In the genomic region with DNA sequence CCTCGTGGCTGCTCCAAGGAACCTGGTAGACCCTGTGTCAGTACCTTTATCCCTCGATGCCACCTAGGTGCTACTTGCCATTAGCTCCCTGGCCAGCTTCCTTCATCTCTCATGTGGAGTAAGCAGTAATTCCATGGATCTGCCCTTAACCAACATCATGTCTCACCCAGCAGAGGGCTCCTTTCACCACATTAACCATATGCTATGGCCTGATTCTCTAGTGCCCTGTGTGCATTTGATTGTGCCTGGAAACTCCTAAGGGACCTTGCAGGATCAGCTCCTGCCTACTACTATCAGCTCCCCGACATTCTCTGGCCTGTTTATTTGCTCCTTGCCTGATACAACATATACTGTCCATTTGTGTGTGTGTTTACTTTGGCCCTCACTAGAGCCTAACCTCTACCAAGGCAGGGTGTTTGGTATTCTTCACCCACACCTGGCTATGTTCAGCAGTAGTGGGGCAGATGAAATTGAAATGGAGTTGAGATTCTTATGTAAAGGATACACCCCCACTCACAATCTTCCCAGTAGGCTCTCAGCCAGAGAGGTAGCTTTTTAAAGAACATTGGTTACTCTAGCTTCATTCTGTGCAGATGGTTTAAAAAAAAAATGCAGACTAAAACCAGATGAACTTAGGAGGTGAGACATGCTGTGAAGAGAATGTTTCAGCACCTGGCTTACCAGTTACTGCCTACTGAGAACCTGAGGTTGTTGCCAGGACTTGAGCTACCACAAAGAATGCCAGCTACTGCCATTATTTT, we compare ENCODE assay signal across 14 mouse cellular contexts. TPM values are rescaled to one million over a fixed set of nuclear protein-coding genes. Genes with fewer than 3 reads are reported as not detected.
DNase-seq lines count a peak whose midpoint lies in the region; ATAC-seq and TF ChIP-seq lines count a peak whose summit lies in the region.
"Had no signal": no experiment of that assay in that cellular context is flagged by ENCODE, and none has a peak within 500 bp of the region (broad histone marks: within the 10 kb centered on the region; RNA-seq: fewer than 3 reads in every experiment).

No protein-coding gene starts in this region.

- 0 out of 2 replicates have a peak, but pooled peaks cover 4% of the 10 kb centered on the region for H3K4me1 ChIP-seq in heart, embryonic 12.5 days (replicated peaks)
- H3K4me1 ChIP-seq in lung, embryonic 16.5 days (replicated peaks; ENCODE audit: control insufficient read depth, insufficient read depth, low read length), result no peaks in the 10 kb centered on the region
- H3K4me1 ChIP-seq in lung, adult 2 months (ENCODE audit: control insufficient read depth, insufficient read depth, low read length), result no peaks in the 10 kb centered on the region; the same call in 1 of the 2 replicates
- H3K4me1 ChIP-seq: limb, embryonic 13.5 days; midbrain, embryonic 12.5 days had no signal

- no peaks in the 10 kb centered on the region for H3K9me3 ChIP-seq in heart, embryonic 12.5 days (replicated peaks)
- no peaks in the 10 kb centered on the region for H3K9me3 ChIP-seq in lung, embryonic 16.5 days (ENCODE audit: control insufficient read depth, low read length)
- H3K9me3 ChIP-seq: heart, embryonic 15.5 days; limb, embryonic 13.5 days; midbrain, embryonic 12.5 days had no signal

- no peak overlapping the region for H3K27ac ChIP-seq in heart, embryonic 12.5 days (ENCODE audit: poor library complexity, severe bottlenecking)
- H3K27ac ChIP-seq in lung, embryonic 16.5 days (ENCODE audit: low read length), result no peak overlapping the region
- H3K27ac ChIP-seq: heart, embryonic 15.5 days; limb, embryonic 13.5 days; midbrain, embryonic 12.5 days had no signal

- H3K27me3 ChIP-seq in heart, embryonic 12.5 days (replicated peaks), result no peaks in the 10 kb centered on the region
- H3K27me3 ChIP-seq in lung, embryonic 16.5 days (ENCODE audit: control insufficient read depth, insufficient read depth, low read depth, low read length), result no peaks in the 10 kb centered on the region
- no peaks in the 10 kb centered on the region for H3K27me3 ChIP-seq in Patski
- H3K27me3 ChIP-seq: heart, embryonic 15.5 days; limb, embryonic 13.5 days; midbrain, embryonic 12.5 days had no signal

- CTCF ChIA-PET in Patski (lab: Charles Lee), result interaction anchor here (0.8 to 2.6 kb wide), 5 partner anchors 9 to 72 kb away, joined by 3 to 10 read pairs (median 3); no protein-coding TSS in a partner anchor

- no peak overlapping the region for H3K4me2 ChIP-seq in heart, embryonic 12.5 days
- H3K4me2 ChIP-seq in lung, embryonic 16.5 days (ENCODE audit: low read depth, low read length), result no peak overlapping the region
- H3K4me2 ChIP-seq: heart, embryonic 15.5 days; limb, embryonic 13.5 days; midbrain, embryonic 12.5 days had no signal

- 69% methylated on average over 3 of the region's 3 CpGs for WGBS in heart, embryonic 12.5 days
- WGBS in lung, embryonic 16.5 days, result 81% methylated on average over 3 of the region's 3 CpGs
- 74% methylated on average over 3 of the region's 3 CpGs for WGBS in lung, adult 2 months

- H3K4me3 ChIP-seq in heart, embryonic 12.5 days, result no peak overlapping the region
- H3K4me3 ChIP-seq in lung, embryonic 16.5 days (ENCODE audit: low read length), result no peak overlapping the region
- H3K4me3 ChIP-seq in lung, adult 2 months (replicated peaks; ENCODE audit: extremely low read depth, low read depth, low read length), result no peak overlapping the region
- H3K4me3 ChIP-seq: heart, embryonic 15.5 days; limb, embryonic 13.5 days; midbrain, embryonic 12.5 days had no signal

- TF ChIP-seq CTCF in lung, adult 2 months (IDR thresholded peaks at IDR 0.05; ENCODE audit: insufficient read depth, low read length), result no peak
- peak; percentile 18 for TF ChIP-seq CTCF in Patski (IDR thresholded peaks at IDR 0.05)

- no peak for ATAC-seq in heart, embryonic 12.5 days (ENCODE audit: insufficient number of reproducible peaks, low FRiP score)
- ATAC-seq in lung, embryonic 16.5 days (ENCODE audit: low read depth), result peak; percentile 26; the same call in 1 of the 2 replicates
- ATAC-seq in Patski, result no peak

- no peak overlapping the region for H3K9ac ChIP-seq in heart, embryonic 12.5 days
- no peak overlapping the region for H3K9ac ChIP-seq in lung, embryonic 16.5 days (ENCODE audit: low read length)
- H3K9ac ChIP-seq: heart, embryonic 15.5 days; limb, embryonic 13.5 days; midbrain, embryonic 12.5 days had no signal

- H3K36me3 ChIP-seq in heart, embryonic 12.5 days, result peaks cover 80% of the 10 kb centered on the region
- peaks cover 34% of the 10 kb centered on the region for H3K36me3 ChIP-seq in lung, embryonic 16.5 days (ENCODE audit: control insufficient read depth, insufficient read depth, low read length)

- TF ChIP-seq POLR2A in lung, adult 2 months (IDR thresholded peaks at IDR 0.05; ENCODE audit: borderline replicate concordance, extremely low read depth, low read depth, low read length), result no peak

- peak; percentile 87 for DNase-seq in heart, adult 11 months
- DNase-seq in lung, adult 2 months, result no peak
- no peak for DNase-seq in Patski (ENCODE audit: low read depth, low spot score)
- DNase-seq in left cerebral cortex, postnatal 25 days (ENCODE audit: low spot score in 2 of 2), result peak; percentile 50 to 93
- no peak for DNase-seq in T-cell, adult 2 months (ENCODE audit: low spot score)
- DNase-seq in urinary bladder, postnatal 36 days (ENCODE audit: low spot score in 2 of 2), result no peak
- DNase-seq: kidney, adult 11 months had no signal

- in situ Hi-C loops in Patski (cut with MboI; ENCODE audit: low pct_unique_long_range_greater_than_20kb), result loop anchor here (25.0 kb wide), 1 partner anchor 726 kb away; a partner anchor contains a TSS

- POLR2A ChIA-PET in Patski (lab: Charles Lee), result interaction anchor here (0.8 kb wide), 1 partner anchor 11 kb away, joined by 3 read pairs; no protein-coding TSS in a partner anchor

- intact Hi-C loops in left cerebral cortex, postnatal 25 days (cut with DNase I), result loop anchor here (1.0 to 2.0 kb wide), 2 partner anchors 29 to 61 kb away; a partner anchor contains a TSS

RNA-seq across cellular contexts. Expression of a gene that starts 19.7 kb away (rescaled TPM):
- polyA plus RNA-seq in heart, embryonic 12.5 days (2016; fragmentation: Nextera tagmentation; extraction: Ambion mirVana), result 159 and 160 TPM in 2 replicates
- polyA plus RNA-seq in lung, embryonic 16.5 days (2015; fragmentation: Nextera tagmentation; extraction: Ambion mirVana), result 192 and 200 TPM in 2 replicates
- polyA plus RNA-seq in lung, adult 2 months (2012; rRNA removed), result 44.9 and 68.9 TPM in 2 replicates
- 172 TPM for polyA plus RNA-seq in Patski (2021)
- 100 to 1,000 TPM; 134 to 138 TPM for total RNA-seq in left cerebral cortex, postnatal 25 days (2021)

RNA-seq across cellular contexts. Expression of a gene that starts 28.6 kb away (rescaled TPM):
- polyA plus RNA-seq in heart, embryonic 12.5 days (2016; fragmentation: Nextera tagmentation; extraction: Ambion mirVana), result 751 and 791 TPM in 2 replicates
- polyA plus RNA-seq in lung, embryonic 16.5 days (2015; fragmentation: Nextera tagmentation; extraction: Ambion mirVana), result 699 and 778 TPM in 2 replicates
- 129 and 214 TPM in 2 replicates for polyA plus RNA-seq in lung, adult 2 months (2012; rRNA removed)
- polyA plus RNA-seq in Patski (2021), result 230 TPM
- 100 to 1,000 TPM; 710 to 729 TPM for total RNA-seq in left cerebral cortex, postnatal 25 days (2021)

RNA-seq across cellular contexts. Expression of a gene that starts 37.8 kb away (rescaled TPM):
- not detected in 2 replicates for polyA plus RNA-seq in heart, embryonic 12.5 days (2016; fragmentation: Nextera tagmentation; extraction: Ambion mirVana)
- polyA plus RNA-seq in lung, embryonic 16.5 days (2015; fragmentation: Nextera tagmentation; extraction: Ambion mirVana), result not detected in 2 replicates
- not detected in 2 replicates for polyA plus RNA-seq in lung, adult 2 months (2012; rRNA removed)
- not detected for polyA plus RNA-seq in Patski (2021)
- total RNA-seq in left cerebral cortex, postnatal 25 days (2021), result not detected
- polyA plus RNA-seq: embryonic facial prominence, embryonic 11.5 days; heart, embryonic 15.5 days; limb, embryonic 13.5 days; midbrain, embryonic 12.5 days; stomach, embryonic 14.5 days had no signal

RNA-seq across cellular contexts. Expression of a gene that starts 58.7 kb away (rescaled TPM):
- 1.0 and 1.6 TPM in 2 replicates for polyA plus RNA-seq in heart, embryonic 12.5 days (2016; fragmentation: Nextera tagmentation; extraction: Ambion mirVana)
- polyA plus RNA-seq in lung, embryonic 16.5 days (2015; fragmentation: Nextera tagmentation; extraction: Ambion mirVana), result 0.74 and 1.2 TPM in 2 replicates
- 4.0 and 10.6 TPM in 2 replicates for polyA plus RNA-seq in lung, adult 2 months (2012; rRNA removed)
- polyA plus RNA-seq in Patski (2021), result 0.17 TPM
- total RNA-seq in left cerebral cortex, postnatal 25 days (2021), result 1 to 10 TPM; 1.3 to 1.9 TPM

Comparison
In these comparisons a context has a peak if more than half of its experiments do, and no peak if none do; other contexts are left out.
1. DNase-seq: peak in heart, adult 11 months (single experiment) and left cerebral cortex, postnatal 25 days (2 of 2); none in lung, adult 2 months (single experiment), Patski (single experiment), T-cell, adult 2 months (single experiment) and urinary bladder, postnatal 36 days (0 of 2).